Mouse (Mus musculus) sigmoid colon, adult 10 weeks (tissue): ENCODE measurements around the gene Rnf187. TPM values are rescaled to one million over a fixed set of nuclear protein-coding genes. Genes with fewer than 3 reads are reported as not detected.

Experiments
- polyA plus RNA-seq: library from polyadenylated mRNA; stranded (reverse); fragments of 350-450 nt; fragmentation: Illumina TruSeq; extraction: RNeasy Lipid Tissue Mini Kit (QIAGEN cat#74804); gene quantifications from one replicate; pipeline ENCODE4 v1.2.3, GENCODE M21; 2014; ENCODE audit warnings: low read depth, low replicate concordance

Rnf187 gene
- polyA plus RNA-seq: 6.2 TPM

GRCm38 (mm10) chr11:58938322-58939087 is at the start of gene Rnf187:
Rnf187 (minus strand) TSS chr11:58938916.

GRCm38 (mm10) chr11:58978027-58978705 is 39.5 kb upstream of the Rnf187 start, which contains the start of gene Trim11:
Trim11 (plus strand) TSS chr11:58978093.

DNA sequence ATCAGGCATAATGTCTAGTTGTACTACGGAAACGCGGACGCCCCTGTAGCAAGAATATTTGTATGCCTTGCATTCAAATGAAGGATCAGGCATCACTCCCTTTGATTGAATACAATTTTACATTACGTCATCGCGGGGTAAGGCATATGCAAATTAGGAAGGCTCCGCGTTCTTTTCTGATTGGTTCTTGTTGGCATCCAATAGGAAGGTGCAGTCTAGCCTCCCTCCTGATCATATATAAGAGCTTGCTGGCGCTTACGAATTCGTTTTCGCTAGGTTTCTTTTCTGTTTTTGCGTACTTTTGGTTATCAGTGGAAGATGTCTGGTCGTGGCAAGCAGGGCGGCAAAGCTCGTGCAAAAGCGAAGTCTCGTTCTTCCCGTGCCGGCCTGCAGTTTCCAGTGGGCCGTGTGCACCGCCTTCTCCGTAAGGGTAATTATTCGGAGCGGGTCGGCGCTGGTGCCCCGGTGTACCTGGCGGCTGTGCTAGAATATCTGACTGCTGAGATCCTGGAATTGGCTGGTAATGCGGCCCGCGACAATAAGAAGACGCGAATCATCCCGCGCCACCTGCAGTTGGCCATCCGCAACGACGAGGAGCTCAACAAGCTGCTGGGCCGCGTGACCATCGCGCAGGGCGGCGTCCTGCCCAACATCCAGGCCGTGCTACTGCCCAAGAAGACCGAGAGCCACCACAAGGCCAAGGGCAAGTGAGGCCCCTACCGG is 15.9 kb upstream of the Rnf187 start, which contains the start of the genes Hist3h2a and Trim17:
Hist3h2a (plus strand) TSS at position 266 of the 723 bp plus-strand sequence.
Trim17 (plus strand) TSS at position 266 of the 723 bp plus-strand sequence.

DNA sequence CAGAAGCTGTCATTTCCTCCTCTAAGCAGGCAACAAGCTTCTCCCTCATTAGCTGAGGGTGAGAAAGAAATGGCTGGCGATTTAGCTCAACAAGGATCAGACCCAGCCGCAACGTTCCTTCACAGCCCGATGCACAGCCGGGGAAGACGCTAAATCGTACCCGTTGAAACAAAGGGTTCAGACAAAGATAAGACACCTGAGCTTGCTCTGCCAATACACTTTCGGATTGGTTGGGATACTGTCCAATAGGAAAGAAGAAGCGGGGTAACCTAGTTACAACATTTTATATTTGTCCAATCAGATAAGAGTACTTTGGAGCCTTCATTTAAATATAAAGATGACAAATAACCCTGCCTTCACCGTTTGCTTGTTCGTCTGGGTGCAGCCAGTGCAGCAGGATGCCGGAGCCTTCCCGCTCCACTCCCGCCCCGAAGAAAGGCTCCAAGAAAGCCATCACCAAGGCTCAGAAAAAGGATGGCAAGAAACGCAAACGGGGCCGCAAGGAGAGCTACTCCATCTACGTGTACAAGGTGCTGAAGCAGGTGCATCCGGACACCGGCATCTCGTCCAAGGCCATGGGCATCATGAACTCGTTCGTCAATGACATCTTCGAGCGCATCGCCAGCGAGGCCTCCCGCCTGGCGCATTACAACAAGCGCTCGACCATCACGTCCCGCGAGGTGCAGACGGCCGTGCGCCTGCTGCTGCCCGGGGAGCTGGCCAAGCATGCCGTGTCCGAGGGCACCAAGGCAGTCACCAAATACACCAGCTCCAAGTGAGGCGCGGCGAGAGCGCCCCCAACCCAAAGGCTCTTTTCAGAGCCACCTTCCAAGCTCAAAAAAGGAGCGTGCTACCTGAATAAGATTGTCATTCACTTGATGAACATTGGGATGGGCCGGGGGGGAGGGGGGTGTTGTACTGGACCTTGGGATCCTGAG is 10.1 kb upstream of the Rnf187 start, which contains the start of gene Hist3h2ba:
Hist3h2ba (plus strand) TSS at position 379 of the 938 bp plus-strand sequence.

GRCm38 (mm10) chr11:58917745-58918366 is 20.9 kb downstream of the Rnf187 start, which contains the start of gene Btnl10:
Btnl10 (plus strand) TSS chr11:58917908.

GRCm38 (mm10) chr11:58903511-58904409 is 35.0 kb downstream of the Rnf187 start, which contains the start of gene Zfp39:
Zfp39 (minus strand) TSS chr11:58904225.

Other genes with a start within 250 kb of the Rnf187 start
- gene Olfr319, start 239.8 kb downstream of the Rnf187 start, polyA plus RNA-seq: not detected
- gene Olfr318, start 214.9 kb downstream of the Rnf187 start, polyA plus RNA-seq: not detected
- gene Olfr317, start 199.7 kb downstream of the Rnf187 start, polyA plus RNA-seq: not detected
- not detected for gene Olfr316, start 186.2 kb downstream of the Rnf187 start, polyA plus RNA-seq
- not detected for gene Olfr315, start 165.7 kb downstream of the Rnf187 start, polyA plus RNA-seq
- not detected for gene Olfr314, start 156.0 kb downstream of the Rnf187 start, polyA plus RNA-seq
- not detected for gene Fam183b, start 137.0 kb downstream of the Rnf187 start, polyA plus RNA-seq
- gene Olfr313, start 123.9 kb downstream of the Rnf187 start, polyA plus RNA-seq: not detected
- gene Olfr312, start 109.7 kb downstream of the Rnf187 start, polyA plus RNA-seq: not detected
- gene Olfr311, start 99.7 kb downstream of the Rnf187 start, polyA plus RNA-seq: not detected
- 12.9 TPM for gene Gm12258, start 91.8 kb downstream of the Rnf187 start, polyA plus RNA-seq
- gene 2810021J22Rik, start 71.7 kb downstream of the Rnf187 start, polyA plus RNA-seq: 8.3 TPM
- 3.9 TPM for gene Zfp39, start 34.7 kb downstream of the Rnf187 start, polyA plus RNA-seq
- gene Btnl10, start 21.0 kb downstream of the Rnf187 start, polyA plus RNA-seq: not detected
- gene Hist3h2ba, start 10.0 kb upstream of the Rnf187 start, polyA plus RNA-seq: not detected
- gene Hist3h2a, start 15.8 kb upstream of the Rnf187 start, polyA plus RNA-seq: 18.4 TPM
- 0.41 TPM for gene Trim17, start 15.8 kb upstream of the Rnf187 start, polyA plus RNA-seq
- gene Trim11, start 39.2 kb upstream of the Rnf187 start, polyA plus RNA-seq: 2.8 TPM
- not detected for gene Obscn, start 197.5 kb upstream of the Rnf187 start, polyA plus RNA-seq
- gene Iba57, start 224.8 kb upstream of the Rnf187 start, polyA plus RNA-seq: 0.76 TPM
- not detected for gene Gjc2, start 244.3 kb upstream of the Rnf187 start, polyA plus RNA-seq